Mouse (Mus musculus): Measurements from ENCODE around the gene Car11.

The Car11 gene

DNA sequence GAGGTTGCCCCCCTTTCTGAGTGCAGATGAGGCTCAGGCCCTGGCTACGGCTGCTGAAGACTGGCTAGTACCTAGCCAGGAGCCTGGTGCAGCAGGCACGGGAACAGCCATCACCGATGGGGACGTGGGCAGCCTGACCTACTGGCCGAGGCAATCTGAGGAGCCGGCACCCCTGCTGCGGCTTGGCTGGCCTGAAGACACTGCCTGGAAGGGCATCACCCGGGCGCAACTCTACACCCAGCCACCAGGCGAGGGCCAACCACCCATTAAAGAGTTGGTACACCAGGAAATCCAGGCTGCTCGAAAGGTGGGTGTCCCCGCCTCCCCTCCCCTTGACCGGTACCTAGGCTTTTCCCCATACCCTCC is 22.7 kb downstream of the Car11 start:
- DNase-seq (ENCODE audit: extremely low read depth, low read depth) = no peak

DNA sequence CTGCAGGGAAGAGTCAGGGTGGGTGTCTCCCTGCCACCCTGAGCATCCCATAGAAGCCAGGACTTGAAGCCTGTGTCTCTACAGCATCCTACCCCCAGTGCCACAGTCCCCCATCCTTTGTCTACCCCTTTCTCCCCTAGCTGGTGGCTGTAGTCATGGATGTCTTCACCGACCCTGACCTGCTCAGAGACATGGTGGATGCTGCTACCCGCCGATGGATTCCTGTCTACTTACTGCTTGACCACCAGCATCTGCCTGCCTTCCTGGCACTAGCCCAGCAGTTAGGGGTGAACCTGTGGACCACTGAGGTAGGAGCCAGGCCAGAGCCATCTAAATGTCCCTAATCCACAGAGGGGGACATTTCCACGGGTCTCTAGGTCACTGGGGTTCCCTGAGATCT is 23.7 kb downstream of the Car11 start:
- no peak for DNase-seq (ENCODE audit: extremely low read depth, low read depth)

DNA sequence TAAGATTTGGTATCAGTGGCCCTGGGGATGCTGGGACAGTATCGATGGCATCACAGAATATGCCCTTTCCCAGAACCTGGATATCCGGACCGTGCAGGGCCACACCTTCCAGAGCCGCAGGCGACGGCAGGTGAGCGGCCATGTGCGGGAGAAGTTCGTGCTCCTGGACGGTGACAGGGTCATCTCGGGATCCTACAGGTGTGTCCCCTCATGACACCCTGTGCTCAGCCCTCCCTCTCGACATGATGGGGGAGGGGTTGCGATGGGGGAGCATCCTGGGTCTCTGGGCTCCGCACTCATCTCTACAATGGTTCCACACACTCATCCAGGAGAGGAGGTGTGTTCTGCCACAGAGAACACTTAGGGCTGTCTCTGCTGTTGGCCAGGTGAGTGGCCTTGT is 24.1 kb downstream of the Car11 start:
- no peak for DNase-seq (ENCODE audit: extremely low read depth, low read depth)

DNA sequence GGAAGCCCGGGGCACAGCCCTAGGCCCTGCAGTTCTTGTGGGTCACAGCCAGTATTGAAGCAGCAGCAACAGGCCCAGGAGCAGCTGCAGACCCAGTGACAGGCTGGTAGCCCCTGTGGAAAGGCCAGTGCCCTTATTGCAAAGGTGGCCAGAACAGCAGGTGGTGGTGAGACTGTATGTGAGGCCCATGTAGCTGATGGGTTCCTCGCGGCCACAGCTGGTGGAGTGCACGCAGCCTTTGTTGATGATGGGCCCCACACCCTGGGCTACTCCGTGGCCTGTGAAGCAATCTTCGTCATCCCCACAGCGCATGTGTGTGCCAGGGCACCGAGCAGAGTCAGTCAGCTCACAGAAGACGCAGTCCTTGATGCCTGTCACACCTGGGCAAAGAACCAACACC is 25.5 kb downstream of the Car11 start:
- no peak for DNase-seq (ENCODE audit: extremely low read depth, low read depth)

DNA sequence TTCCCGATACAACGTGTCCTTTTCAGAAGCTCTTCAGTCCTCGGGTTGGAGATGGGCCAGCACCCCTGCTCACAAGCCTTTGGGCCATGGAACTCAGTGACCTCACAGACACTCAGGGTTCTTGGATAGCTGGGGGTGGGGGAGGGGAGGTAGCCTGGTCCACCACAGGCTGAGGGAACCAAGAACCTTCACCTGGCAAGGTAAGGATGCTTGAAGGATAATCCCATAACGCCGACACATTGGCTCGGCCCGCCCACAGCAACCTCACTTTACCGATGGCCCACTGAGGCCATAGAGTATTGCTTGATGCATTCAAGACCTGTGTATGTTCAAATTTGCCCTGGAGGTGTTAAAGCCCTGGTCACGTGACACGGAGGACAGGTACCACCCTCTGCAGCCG is 26.1 kb downstream of the Car11 start, which contains the start of gene Spaca4:
Spaca4 (minus strand) TSS at position 101 of the 400 bp plus-strand sequence.
- DNase-seq (ENCODE audit: extremely low read depth, low read depth) = no peak

DNA sequence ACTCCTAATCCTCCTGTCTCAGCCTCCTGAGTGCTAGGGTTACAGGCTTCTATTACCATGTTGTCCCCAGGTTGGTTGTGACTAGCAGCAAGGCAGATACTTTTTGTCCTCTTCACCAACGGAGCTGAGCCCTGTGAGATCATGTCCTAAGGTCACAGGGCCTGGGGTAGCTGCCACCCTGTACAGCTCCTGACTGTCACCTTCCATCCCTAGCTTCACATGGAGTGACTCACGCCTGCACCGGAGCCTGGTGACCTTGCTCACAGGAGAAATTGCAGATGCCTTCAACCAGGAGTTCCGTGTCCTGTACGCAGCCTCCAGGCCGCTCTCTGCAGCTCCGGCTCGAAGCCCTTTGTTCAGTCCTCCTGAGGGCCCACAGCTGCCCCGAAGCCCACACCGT is 26.8 kb downstream of the Car11 start:
- DNase-seq (ENCODE audit: extremely low read depth, low read depth) = no peak

DNA sequence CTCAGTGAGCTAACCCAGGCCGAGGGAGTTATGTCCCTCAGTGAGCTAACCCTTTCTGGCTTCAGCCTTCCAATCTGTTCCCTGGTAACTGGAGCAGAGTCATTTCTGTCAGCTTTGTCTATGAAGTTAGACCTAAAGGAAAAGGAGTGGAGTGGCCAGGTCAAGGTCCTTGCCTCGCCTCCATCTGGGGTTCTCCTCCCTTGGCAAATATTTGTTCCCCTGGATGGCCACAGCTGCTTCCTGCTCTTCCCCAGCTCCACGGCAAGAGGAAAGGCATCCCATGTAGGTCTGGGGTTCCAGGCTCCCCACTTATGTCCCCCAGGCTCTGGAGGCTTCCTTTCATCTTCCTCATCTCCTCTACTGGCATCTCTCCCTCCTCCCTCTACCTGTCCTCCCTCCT is 28.0 kb downstream of the Car11 start:
- no peak for DNase-seq (ENCODE audit: extremely low read depth, low read depth)

DNA sequence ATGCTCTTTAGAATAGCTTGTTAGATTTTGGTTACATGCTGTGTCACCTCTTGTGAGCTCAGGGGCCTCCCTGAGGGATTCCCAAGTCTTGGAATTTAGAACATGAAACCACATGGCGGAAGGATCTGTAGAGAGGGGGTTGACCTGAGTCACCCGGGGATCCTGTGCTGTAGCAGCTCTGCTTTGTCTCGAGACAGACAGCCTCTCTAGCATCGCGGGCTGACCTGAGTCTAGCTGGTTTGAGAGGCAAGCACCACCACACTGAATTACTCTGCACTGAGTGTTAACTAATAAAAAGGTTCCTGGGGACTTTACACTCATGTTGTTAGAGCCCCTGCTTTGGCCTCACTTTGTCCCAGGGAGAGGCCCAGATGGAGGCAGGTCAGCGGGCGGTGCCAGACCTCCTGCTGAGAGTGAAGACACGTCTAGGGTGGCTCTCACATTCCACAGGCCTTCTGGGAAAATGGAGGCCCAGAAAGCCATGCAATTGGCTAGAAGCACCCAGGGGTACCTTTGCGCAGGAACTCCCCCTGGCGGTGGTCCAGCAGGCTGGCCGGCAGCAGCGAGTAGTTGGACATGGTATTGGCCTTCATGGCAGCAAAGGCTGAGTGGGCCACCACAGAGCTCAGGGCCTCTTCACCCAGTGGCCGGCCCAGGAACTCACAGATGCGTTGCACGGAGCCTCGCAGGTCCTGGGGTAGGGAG is 31.2 kb downstream of the Car11 start:
- DNase-seq (ENCODE audit: extremely low read depth, low read depth) = no peak

DNA sequence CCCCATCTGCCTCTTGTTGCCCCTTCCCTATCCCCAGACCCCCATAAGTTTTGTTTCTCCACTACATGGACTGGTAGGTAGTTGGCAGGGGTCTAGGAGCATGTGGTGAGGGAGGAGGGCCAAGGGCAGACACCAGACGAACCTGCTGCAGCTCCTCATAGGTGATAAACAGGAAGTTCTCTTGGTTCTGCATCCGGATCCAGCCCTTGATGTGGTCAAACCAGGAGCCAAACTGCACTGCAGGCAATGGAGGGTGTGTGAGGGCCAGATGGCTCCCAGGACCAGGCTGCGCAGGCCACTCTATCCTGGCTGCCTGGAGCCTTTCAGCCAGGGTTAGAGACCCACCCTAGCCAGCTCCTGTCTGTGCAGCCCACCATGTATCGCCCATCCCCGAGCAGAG is 33.8 kb downstream of the Car11 start:
- no peak for DNase-seq (ENCODE audit: extremely low read depth, low read depth)

DNA sequence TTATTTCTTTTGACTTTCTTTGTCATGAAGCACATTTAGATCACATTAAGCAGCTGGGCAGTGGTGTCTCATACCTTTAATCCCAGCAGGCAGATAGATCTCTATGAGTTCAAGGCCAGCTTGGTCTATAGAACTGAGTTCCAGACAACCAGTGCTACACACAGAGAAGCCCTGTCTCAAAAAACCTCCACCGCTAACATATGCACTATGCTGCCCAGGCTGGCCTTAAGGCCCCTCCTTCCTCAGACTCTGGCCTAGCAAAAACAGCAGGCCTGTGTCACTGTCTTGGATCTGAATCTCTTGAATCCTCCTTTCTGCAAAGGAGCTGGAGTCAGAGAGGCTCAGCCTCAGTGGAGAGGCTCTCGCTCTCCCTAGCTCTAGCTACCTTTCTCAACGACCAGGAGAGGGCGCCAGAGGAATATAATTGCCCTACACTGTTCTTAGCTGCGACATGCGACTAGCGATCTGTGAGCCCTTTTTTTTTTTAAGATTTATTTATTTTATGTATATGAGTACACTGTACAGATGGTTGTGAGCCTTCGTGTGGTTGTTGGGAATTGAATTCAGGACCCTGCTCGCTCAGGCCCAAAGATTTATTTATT is 39.6 kb downstream of the Car11 start:
- DNase-seq (ENCODE audit: extremely low read depth, low read depth) = peak; percentile 57

DNA sequence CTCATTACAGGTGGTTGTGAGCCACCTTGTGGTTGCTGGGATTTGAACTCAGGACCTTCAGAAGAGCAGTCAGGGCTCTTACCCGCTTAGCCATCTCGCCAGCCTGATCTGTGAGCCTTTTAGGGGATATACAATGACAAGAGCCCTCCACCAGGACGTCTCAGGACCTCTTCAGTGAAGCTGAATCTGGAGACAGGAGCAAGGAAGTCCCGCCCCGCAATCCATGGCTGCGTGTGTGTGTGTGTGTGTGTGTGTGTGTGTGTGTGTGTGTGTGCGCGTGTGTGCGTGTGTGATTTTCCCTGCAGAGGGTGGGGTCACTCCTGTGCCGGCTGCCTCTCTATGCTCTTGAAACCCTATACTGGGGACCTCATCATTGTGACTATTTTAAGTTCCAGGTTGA is 40.2 kb downstream of the Car11 start:
- peak; percentile 39 for DNase-seq (ENCODE audit: extremely low read depth, low read depth)

DNA sequence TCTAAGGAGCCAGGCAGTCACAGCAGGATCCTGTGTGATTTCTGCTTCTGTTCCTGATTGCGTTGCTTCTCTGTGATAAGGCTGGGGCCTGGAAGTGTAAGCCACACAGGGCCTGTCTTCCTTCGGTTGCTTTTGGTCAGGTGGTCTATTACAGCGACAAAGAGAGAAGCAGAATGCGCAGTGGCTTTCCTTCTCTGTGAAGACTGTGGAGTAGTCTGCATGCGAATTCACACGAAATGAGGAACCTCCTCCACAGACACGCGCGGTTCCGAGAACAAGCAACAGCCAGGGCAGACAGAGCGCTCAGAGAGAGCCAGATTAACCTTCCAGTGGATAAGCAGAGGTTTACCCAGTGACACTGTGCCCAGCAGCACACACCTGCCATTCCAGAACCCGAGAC is 41.7 kb downstream of the Car11 start:
- peak; percentile 30 for DNase-seq (ENCODE audit: extremely low read depth, low read depth)

DNA sequence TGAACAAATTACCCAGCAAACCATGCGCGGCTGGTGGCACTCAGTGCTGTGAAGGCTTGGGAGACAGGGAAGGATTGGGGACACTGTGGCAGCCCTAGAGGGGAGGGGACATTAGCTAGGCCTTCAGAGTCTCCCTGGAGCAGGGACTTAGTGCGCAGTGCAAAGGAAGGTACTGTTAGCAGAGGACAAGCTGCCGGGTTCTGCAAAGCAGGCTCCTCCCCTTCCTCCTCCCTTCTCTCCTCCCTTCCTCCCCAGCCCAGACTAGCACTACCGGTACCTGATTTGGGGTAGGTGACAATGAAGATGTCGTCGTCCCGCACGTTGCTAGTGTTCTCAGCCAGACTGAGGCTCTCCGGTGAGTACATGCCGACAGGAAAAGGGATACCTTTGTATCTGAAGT is 42.1 kb downstream of the Car11 start:
- no peak for DNase-seq (ENCODE audit: extremely low read depth, low read depth)

DNA sequence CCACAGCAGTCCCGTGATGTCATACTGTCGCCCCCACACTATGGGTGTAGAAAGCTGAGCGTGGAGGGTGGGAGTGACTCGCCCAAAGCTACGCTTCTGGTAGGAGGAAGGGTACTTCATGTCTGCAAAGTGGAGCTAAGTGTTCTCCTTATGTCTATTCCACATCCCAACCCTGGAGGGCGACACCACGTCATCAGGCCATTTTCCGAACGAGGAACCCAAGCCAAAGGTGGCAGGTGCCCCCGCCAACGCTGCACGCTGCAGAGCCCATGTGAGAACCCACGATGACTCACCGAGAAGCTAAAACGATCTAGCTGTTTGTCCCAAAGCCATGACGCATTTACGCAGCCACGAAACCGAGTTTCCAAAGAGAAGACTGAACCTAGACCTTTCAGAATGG is 42.7 kb downstream of the Car11 start:
- DNase-seq (ENCODE audit: extremely low read depth, low read depth) = no peak

DNA sequence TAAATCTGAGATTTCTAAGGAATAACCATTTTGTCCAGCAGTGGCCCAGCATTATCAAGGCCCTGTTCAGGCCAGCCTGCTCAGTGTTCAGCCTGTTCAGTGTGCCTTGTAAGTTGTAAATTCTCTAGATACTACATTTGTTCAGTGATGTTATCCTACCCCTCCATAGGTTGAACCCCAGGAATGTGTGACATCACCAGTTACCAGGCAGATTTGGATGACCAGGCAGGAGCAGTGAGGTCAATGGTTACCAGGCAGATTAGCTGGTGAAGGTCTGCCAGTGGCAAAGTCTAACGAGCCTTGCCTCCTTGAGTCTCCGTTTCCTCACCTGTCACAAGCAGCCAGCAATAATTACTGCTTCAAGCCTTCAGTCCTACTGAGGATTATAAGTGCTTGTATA is 44.7 kb downstream of the Car11 start:
- DNase-seq (ENCODE audit: extremely low read depth, low read depth) = peak; percentile 49

DNA sequence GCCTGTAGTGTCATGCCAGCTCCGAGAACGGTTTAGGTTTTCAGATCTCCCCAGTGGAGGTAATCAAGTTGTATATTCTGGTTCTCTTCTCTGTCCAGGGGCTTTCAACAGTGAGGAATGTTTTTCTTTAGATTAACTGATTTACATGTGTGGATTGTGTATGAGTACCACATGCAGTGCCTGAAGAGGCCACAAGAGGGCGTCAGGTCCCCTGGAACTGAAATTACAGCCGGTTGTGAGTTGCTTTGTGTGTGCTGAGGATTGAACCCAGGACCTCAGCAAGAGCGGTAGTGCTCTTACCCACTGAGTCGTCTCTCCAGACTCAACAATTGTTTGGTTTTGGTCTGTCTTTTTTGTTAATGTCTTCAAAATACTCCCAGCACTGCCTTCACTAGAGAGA is 46.9 kb downstream of the Car11 start:
- DNase-seq (ENCODE audit: extremely low read depth, low read depth) = no peak

DNA sequence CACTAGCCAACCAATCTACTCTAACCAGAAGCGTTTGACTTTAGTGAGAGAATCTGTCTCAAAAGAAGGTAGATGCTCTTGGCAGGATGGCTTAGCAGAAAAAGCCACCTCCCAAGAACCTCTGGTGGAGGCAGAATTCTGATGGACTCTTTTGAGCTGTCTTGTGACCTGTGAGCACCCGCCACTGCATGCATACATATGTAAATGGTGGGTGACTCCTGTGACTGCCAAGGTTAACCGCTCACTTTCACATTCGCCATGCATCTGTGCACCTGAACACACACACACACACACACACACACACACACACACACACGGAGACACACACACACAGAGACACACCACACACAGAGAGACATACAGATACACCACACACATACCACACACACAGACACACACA is 47.8 kb downstream of the Car11 start:
- DNase-seq (ENCODE audit: extremely low read depth, low read depth) = no peak

DNA sequence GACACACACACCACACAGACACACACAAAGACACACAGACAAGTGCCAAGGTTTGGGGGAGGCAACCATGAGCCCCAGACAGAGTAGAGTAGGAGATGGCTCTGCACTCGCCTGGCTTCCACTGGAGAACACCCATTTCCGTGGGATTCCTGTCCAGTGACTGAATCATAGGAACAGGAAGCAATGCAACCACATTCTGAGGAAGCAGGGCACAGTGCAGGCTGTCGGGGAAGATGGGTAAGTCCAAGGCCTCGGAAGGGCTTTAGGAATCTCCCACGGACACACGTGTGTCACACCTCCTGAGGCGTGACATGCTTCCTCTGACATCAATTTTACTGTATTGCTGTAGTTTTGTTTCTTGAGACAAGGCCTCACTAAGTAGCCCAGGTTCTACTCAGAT is 48.5 kb downstream of the Car11 start:
- DNase-seq (ENCODE audit: extremely low read depth, low read depth) = no peak

DNA sequence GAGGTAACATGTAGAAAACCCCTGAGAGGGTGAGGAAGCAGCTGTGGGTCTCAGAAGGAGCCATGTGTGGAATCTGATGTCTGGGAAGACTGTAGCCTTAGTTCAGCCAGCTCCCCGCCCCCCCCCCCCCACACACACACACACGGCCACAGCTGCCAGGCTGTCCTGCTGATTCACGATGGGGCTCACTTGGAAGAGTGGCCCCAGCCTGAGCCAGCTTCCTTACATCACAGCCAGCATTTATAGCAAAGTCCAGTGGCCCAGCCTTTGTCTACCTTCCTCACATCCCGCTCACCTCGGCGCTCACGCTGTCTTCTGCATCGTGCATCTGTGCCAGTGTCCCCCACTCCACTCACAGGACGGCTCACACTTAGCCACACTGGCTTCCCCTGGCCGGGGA is 49.8 kb downstream of the Car11 start:
- DNase-seq (ENCODE audit: extremely low read depth, low read depth) = no peak

DNA sequence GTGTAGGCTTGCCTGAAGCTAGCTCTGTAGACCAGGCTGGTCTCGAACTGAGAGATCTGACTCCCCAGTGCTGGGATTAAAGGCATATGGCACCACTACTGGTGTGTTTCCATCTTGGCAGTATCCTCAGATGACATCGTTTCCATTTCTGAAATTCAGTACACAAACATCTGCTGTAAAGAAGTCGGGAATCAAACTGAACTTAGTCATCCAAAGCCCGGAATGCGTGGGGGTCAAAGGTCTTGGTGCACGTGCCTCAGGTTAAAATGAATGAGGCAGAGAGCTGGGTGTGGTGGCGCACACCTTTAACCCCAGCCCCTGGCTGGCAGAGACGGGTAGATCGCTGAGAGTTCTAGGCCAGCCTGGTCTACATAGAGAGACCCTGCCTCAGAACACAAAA is 50.5 kb downstream of the Car11 start:
- no peak for DNase-seq (ENCODE audit: extremely low read depth, low read depth)

All from MEL-GATA-1-ER (cell line).